Mouse (Mus musculus) MEL (cell line): ENCODE data around the gene Sorcs1.

Experiments
- CTCF ChIP-seq, 3 experiments: IDR thresholded peaks in 2 of 3; conservative IDR thresholded peaks in 1 of 3; 2 replicates each; pipeline ENCODE4 v1.5.1; 2011 to 2012; ENCODE audit warnings: low read length in 3 of 3, low read depth in 2 of 3, mild to moderate bottlenecking in 2 of 3, improper control_type of control experiment in 1 of 3, inconsistent platforms in 1 of 3, mixed read lengths in 1 of 3, moderate library complexity in 1 of 3; ENCODE audit not compliant: control insufficient read depth in 1 of 3, insufficient read depth in 1 of 3, poor library complexity in 1 of 3, severe bottlenecking in 1 of 3
- E2F4 ChIP-seq: IDR thresholded peaks from 2 replicates; pipeline ENCODE4 v1.6.1; 2011; ENCODE audit warnings: low read depth, low read length, improper control_type of control experiment, borderline replicate concordance
- EP300 ChIP-seq, 2 experiments: IDR thresholded peaks; 2 replicates each; pipeline ENCODE4 v1.6.1; 2011; ENCODE audit warnings: improper control_type of control experiment in 2 of 2, low read length in 2 of 2, low read depth in 1 of 2, mild to moderate bottlenecking in 1 of 2
- MAX ChIP-seq: IDR thresholded peaks from 2 replicates; pipeline ENCODE4 v1.6.1; 2011; ENCODE audit warnings: low read length, improper control_type of control experiment
- NELFE ChIP-seq: IDR thresholded peaks from 2 replicates; pipeline ENCODE4 v1.6.1; 2011; ENCODE audit warnings: low read depth, low read length, improper control_type of control experiment
- POLR2A ChIP-seq, 2 experiments: IDR thresholded peaks; 2 replicates each; pipeline ENCODE4 v1.6.1; 2011 to 2012; ENCODE audit warnings: low read length in 2 of 2, mild to moderate bottlenecking in 2 of 2, control low read depth in 1 of 2, improper control_type of control experiment in 1 of 2, low read depth in 1 of 2, moderate library complexity in 1 of 2; ENCODE audit not compliant: control insufficient read depth in 1 of 2, insufficient read depth in 1 of 2, poor library complexity in 1 of 2

- TF ChIP-seq EP300 (IDR thresholded peaks at IDR 0.05; ENCODE audit: low read depth in 1 of 2, low read length in 2 of 2) (no peak), POLR2A (IDR thresholded peaks at IDR 0.05; ENCODE audit: control insufficient read depth in 1 of 2, insufficient read depth in 1 of 2, low read depth in 1 of 2, low read length in 2 of 2, poor library complexity in 1 of 2) (no peak), MAX (no peak), E2F4 (no peak), NELFE (no peak), CTCF (IDR thresholded peaks at IDR 0.05 in 2 of 3, conservative IDR thresholded peaks at IDR 0.05 in 1 of 3; ENCODE audit: control insufficient read depth in 1 of 3, insufficient read depth in 1 of 3, low read depth in 2 of 3, low read length in 3 of 3, poor library complexity in 1 of 3, severe bottlenecking in 1 of 3) (no peak)
Observed at GRCm38 (mm10) chr19:50597300-50597699, 81.1 kb downstream of the Sorcs1 start.
